ENCODE assay signal across 8 mouse cellular contexts in the genomic region with DNA sequence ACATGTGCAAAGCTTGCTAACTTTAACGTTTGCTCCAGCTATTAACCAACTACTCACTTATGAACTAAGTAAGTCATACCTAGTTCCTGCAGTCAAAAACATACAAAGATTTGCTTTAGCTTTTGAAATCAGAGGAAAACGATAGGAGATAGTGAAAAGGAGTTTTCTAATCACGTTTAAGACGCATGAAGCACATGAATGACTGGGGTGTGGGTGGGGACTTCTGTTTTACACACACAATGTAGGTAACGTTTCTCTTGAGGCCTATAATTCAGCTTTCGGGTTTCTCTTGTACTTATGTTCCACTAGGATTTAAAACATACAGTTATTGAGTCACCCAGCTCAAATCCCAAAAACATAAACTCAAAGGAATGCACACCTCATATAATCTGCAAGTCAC. TPM values are rescaled to one million over a fixed set of nuclear protein-coding genes. Genes with fewer than 3 reads are reported as not detected.
A peak's percentile ranks its signal among the peaks of the same experiment; 100 is the strongest.
DNase-seq lines count a peak whose midpoint lies in the region; ATAC-seq and TF ChIP-seq lines count a peak whose summit lies in the region.

No protein-coding gene starts in this region.

- peaks cover 19% of the 10 kb centered on the region for H3K36me3 ChIP-seq in intestine, embryonic 16.5 days (ENCODE audit: control insufficient read depth, insufficient read depth, low read length)
- H3K36me3 ChIP-seq in neural tube, embryonic 14.5 days (ENCODE audit: control insufficient read depth, insufficient read depth, low read length), result peaks cover 24% of the 10 kb centered on the region

- H3K4me3 ChIP-seq in lung, adult 2 months (replicated peaks; ENCODE audit: extremely low read depth, low read depth, low read length), result peak overlapping the region; percentile 9
- peak overlapping the region; percentile 100; the same call in 1 of the 2 replicates for H3K4me3 ChIP-seq in cortical plate, adult 2 months (ENCODE audit: insufficient read depth, low read length)
- peak overlapping the region; percentile 97 for H3K4me3 ChIP-seq in intestine, embryonic 16.5 days (ENCODE audit: low read length)
- peak overlapping the region; percentile 99 for H3K4me3 ChIP-seq in neural tube, embryonic 14.5 days (ENCODE audit: low read depth, low read length)

- H3K4me2 ChIP-seq in intestine, embryonic 16.5 days (ENCODE audit: low read depth, low read length), result peak overlapping the region; percentile 73
- peak overlapping the region; percentile 91 for H3K4me2 ChIP-seq in neural tube, embryonic 14.5 days (ENCODE audit: low read depth, low read length)

- no peaks in the 10 kb centered on the region for H3K9me3 ChIP-seq in intestine, embryonic 16.5 days (ENCODE audit: control insufficient read depth, low read length)
- H3K9me3 ChIP-seq in neural tube, embryonic 14.5 days (ENCODE audit: control insufficient read depth, low read length), result no peaks in the 10 kb centered on the region

- TF ChIP-seq POLR2A in lung, adult 2 months (IDR thresholded peaks at IDR 0.05; ENCODE audit: borderline replicate concordance, extremely low read depth, low read depth, low read length), result no peak
- no peak for TF ChIP-seq POLR2A in cortical plate, adult 2 months (IDR thresholded peaks at IDR 0.05; ENCODE audit: extremely low read depth, insufficient read depth, low read length)

- peak overlapping the region; percentile 98 for H3K9ac ChIP-seq in intestine, embryonic 16.5 days (ENCODE audit: low read depth, low read length)
- H3K9ac ChIP-seq in neural tube, embryonic 14.5 days (replicated peaks; ENCODE audit: low read depth, low read length), result peak overlapping the region; percentile 98

- 13% methylated on average over 6 of the region's 6 CpGs for WGBS in lung, adult 2 months
- 21% methylated on average over 6 of the region's 6 CpGs for WGBS in intestine, embryonic 16.5 days
- WGBS in neural tube, embryonic 14.5 days, result 40% methylated on average over 6 of the region's 6 CpGs

- intact Hi-C loops in left cerebral cortex, postnatal 36 days (cut with DNase I), result loop anchor here (5.0 kb wide), 1 partner anchor 40 kb away; a partner anchor contains a TSS

- no peak for ATAC-seq in intestine, embryonic 16.5 days
- no peak for ATAC-seq in neural tube, embryonic 14.5 days (ENCODE audit: low read depth)

- TF ChIP-seq CTCF in lung, adult 2 months (IDR thresholded peaks at IDR 0.05; ENCODE audit: insufficient read depth, low read length), result no peak
- no peak for TF ChIP-seq CTCF in cortical plate, adult 2 months (IDR thresholded peaks at IDR 0.05; ENCODE audit: extremely low read depth, insufficient read depth, low read length)

- no peaks in the 10 kb centered on the region for H3K27me3 ChIP-seq in intestine, embryonic 16.5 days (replicated peaks; ENCODE audit: control insufficient read depth, insufficient read depth, low read length)
- H3K27me3 ChIP-seq in neural tube, embryonic 14.5 days (ENCODE audit: control insufficient read depth, insufficient read depth, low read length), result no peaks in the 10 kb centered on the region

- H3K27ac ChIP-seq in cortical plate, adult 2 months (ENCODE audit: insufficient read depth, low read length), result no peak overlapping the region
- peak overlapping the region; percentile 93; the same call in 1 of the 2 replicates for H3K27ac ChIP-seq in intestine, embryonic 16.5 days (ENCODE audit: low read length)
- no peak overlapping the region for H3K27ac ChIP-seq in neural tube, embryonic 14.5 days (ENCODE audit: low read depth, low read length)

- DNase-seq in lung, adult 2 months, result no peak
- no peak for DNase-seq in lung, postnatal 4 days
- DNase-seq in left cerebral cortex, postnatal 36 days (ENCODE audit: low spot score in 2 of 2), result no peak
- no peak for DNase-seq in gastrocnemius, postnatal 10 days
- DNase-seq in cerebellum, adult 18-20 months, result no peak

- H3K4me1 ChIP-seq in lung, adult 2 months (ENCODE audit: control insufficient read depth, insufficient read depth, low read length), result peaks cover 3% of the 10 kb centered on the region; the same call in 1 of the 2 replicates
- peaks cover 5% of the 10 kb centered on the region for H3K4me1 ChIP-seq in cortical plate, adult 2 months (ENCODE audit: control insufficient read depth, insufficient read depth, low read length)
- 0 out of 2 replicates have a peak, but pooled peaks cover 5% of the 10 kb centered on the region for H3K4me1 ChIP-seq in intestine, embryonic 16.5 days (ENCODE audit: control insufficient read depth, insufficient read depth, low read length)
- peaks cover 16% of the 10 kb centered on the region for H3K4me1 ChIP-seq in neural tube, embryonic 14.5 days (ENCODE audit: control insufficient read depth, insufficient read depth, low read length)

RNA-seq across cellular contexts. Expression of a gene that starts 1.2 kb away (rescaled TPM):
- 228 and 232 TPM in 2 replicates for polyA plus RNA-seq in lung, adult 2 months (2012; rRNA removed)
- polyA plus RNA-seq in cortical plate, adult 2 months (2012; rRNA removed), result 598 and 611 TPM in 2 replicates
- polyA plus RNA-seq in intestine, embryonic 16.5 days (2015; fragmentation: Nextera tagmentation; extraction: Ambion mirVana), result 743 and 812 TPM in 2 replicates
- 653 and 701 TPM in 2 replicates for polyA plus RNA-seq in neural tube, embryonic 14.5 days (2014; fragmentation: Nextera tagmentation; extraction: Ambion mirVana)
- 100 to 1,000 TPM; 513 to 539 TPM for total RNA-seq in left cerebral cortex, postnatal 36 days (2021)
- 100 to 1,000 TPM; 776 to 917 TPM for total RNA-seq in gastrocnemius, postnatal 10 days (2021)

RNA-seq across cellular contexts. Expression of a gene that starts 39.9 kb away (rescaled TPM):
- 3.5 and 5.7 TPM in 2 replicates for polyA plus RNA-seq in lung, adult 2 months (2012; rRNA removed)
- 10.4 and 12.1 TPM in 2 replicates for polyA plus RNA-seq in cortical plate, adult 2 months (2012; rRNA removed)
- 31.7 and 32.4 TPM in 2 replicates for polyA plus RNA-seq in intestine, embryonic 16.5 days (2015; fragmentation: Nextera tagmentation; extraction: Ambion mirVana)
- polyA plus RNA-seq in neural tube, embryonic 14.5 days (2014; fragmentation: Nextera tagmentation; extraction: Ambion mirVana), result 18.7 and 22.1 TPM in 2 replicates
- total RNA-seq in left cerebral cortex, postnatal 36 days (2021), result 10 to 100 TPM; 12.5 to 13.3 TPM
- total RNA-seq in gastrocnemius, postnatal 10 days (2021), result 10 to 100 TPM; 25.2 to 32.3 TPM

RNA-seq across cellular contexts. Expression of a gene that starts 40.1 kb away (rescaled TPM):
- 7.0 and 10.0 TPM in 2 replicates for polyA plus RNA-seq in lung, adult 2 months (2012; rRNA removed)
- polyA plus RNA-seq in cortical plate, adult 2 months (2012; rRNA removed), result 8.3 and 9.3 TPM in 2 replicates
- polyA plus RNA-seq in intestine, embryonic 16.5 days (2015; fragmentation: Nextera tagmentation; extraction: Ambion mirVana), result 15.6 and 18.0 TPM in 2 replicates
- 20.4 and 23.2 TPM in 2 replicates for polyA plus RNA-seq in neural tube, embryonic 14.5 days (2014; fragmentation: Nextera tagmentation; extraction: Ambion mirVana)
- total RNA-seq in left cerebral cortex, postnatal 36 days (2021), result 10 to 100 TPM; 11.4 to 12.8 TPM
- total RNA-seq in gastrocnemius, postnatal 10 days (2021), result 10 to 100 TPM in 1 of 2 experiments, 1 to 10 TPM in 1; 6.7 to 10.0 TPM

RNA-seq across cellular contexts. Expression of a gene that starts 58.5 kb away (rescaled TPM):
- 40.4 and 49.6 TPM in 2 replicates for polyA plus RNA-seq in lung, adult 2 months (2012; rRNA removed)
- 32.5 and 32.8 TPM in 2 replicates for polyA plus RNA-seq in cortical plate, adult 2 months (2012; rRNA removed)
- polyA plus RNA-seq in intestine, embryonic 16.5 days (2015; fragmentation: Nextera tagmentation; extraction: Ambion mirVana), result 110 and 111 TPM in 2 replicates
- polyA plus RNA-seq in neural tube, embryonic 14.5 days (2014; fragmentation: Nextera tagmentation; extraction: Ambion mirVana), result 96.1 and 117 TPM in 2 replicates
- 10 to 100 TPM; 34.6 to 41.3 TPM for total RNA-seq in left cerebral cortex, postnatal 36 days (2021)
- total RNA-seq in gastrocnemius, postnatal 10 days (2021), result 100 to 1,000 TPM in 1 of 2 experiments, 10 to 100 TPM in 1; 84.2 to 106 TPM

Comparison
In these comparisons a context has a peak if more than half of its experiments do, and no peak if none do; other contexts are left out.
1. H3K4me3 ChIP-seq: peak in every context shown above with its lines; median percentile 100 in cortical plate, adult 2 months; 99 in neural tube, embryonic 14.5 days; 97 in intestine, embryonic 16.5 days; 9 in lung, adult 2 months.